ENCODE assay signal across 23 mouse cellular contexts in the genomic region with DNA sequence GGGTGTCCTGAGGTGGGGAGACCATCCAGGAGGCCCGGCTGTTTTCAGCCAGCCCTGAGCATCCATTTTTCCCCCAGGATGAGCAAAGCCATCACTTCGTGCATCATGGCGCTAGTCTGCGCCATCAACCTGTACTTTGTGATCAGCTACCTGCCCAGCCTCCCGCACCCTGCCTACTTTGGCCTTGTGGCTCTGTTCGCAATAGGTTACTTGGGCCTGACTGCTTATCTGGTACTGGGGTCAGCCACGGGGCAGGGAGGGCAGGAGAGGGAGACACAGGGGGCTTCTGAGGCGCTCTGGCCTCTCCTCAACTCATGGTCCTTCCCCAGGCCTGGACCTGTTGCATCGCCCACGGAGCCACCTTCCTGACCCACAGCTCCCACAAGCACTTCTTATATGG. TPM values are rescaled to one million over a fixed set of nuclear protein-coding genes. Genes with fewer than 3 reads are reported as not detected.
A peak's percentile ranks its signal among the peaks of the same experiment; 100 is the strongest.
DNase-seq lines count a peak whose midpoint lies in the region; ATAC-seq and TF ChIP-seq lines count a peak whose summit lies in the region.
"Had no signal": no experiment of that assay in that cellular context is flagged by ENCODE, and none has a peak within 500 bp of the region (broad histone marks: within the 10 kb centered on the region; RNA-seq: fewer than 3 reads in every experiment).

No protein-coding gene starts in this region.

- H3K36me3 ChIP-seq in liver, embryonic 12.5 days, result no peaks in the 10 kb centered on the region
- H3K36me3 ChIP-seq in liver, postnatal 0 days (replicated peaks; ENCODE audit: insufficient read depth, low read length), result no peaks in the 10 kb centered on the region
- no peaks in the 10 kb centered on the region for H3K36me3 ChIP-seq in limb, embryonic 10.5 days
- no peaks in the 10 kb centered on the region for H3K36me3 ChIP-seq in neural tube, embryonic 15.5 days
- H3K36me3 ChIP-seq: embryonic facial prominence, embryonic 12.5 days; forebrain, embryonic 12.5 days; forebrain, embryonic 15.5 days; heart, embryonic 10.5 days; hindbrain, embryonic 12.5 days; hindbrain, embryonic 15.5 days had no signal

- 79% methylated on average over 10 of the region's 10 CpGs for WGBS in liver, embryonic 12.5 days (ENCODE audit: insufficient replicate concordance)
- 81% methylated on average over 10 of the region's 10 CpGs for WGBS in liver, postnatal 0 days (ENCODE audit: insufficient replicate concordance)
- WGBS in limb, embryonic 10.5 days, result 89% methylated on average over 10 of the region's 10 CpGs
- WGBS in neural tube, embryonic 15.5 days, result 95% methylated on average over 10 of the region's 10 CpGs

- no peak overlapping the region for H3K4me2 ChIP-seq in liver, embryonic 12.5 days
- no peak overlapping the region for H3K4me2 ChIP-seq in liver, postnatal 0 days (ENCODE audit: low read depth, low read length)
- H3K4me2 ChIP-seq in neural tube, embryonic 15.5 days, result no peak overlapping the region
- H3K4me2 ChIP-seq: embryonic facial prominence, embryonic 12.5 days; forebrain, embryonic 12.5 days; forebrain, embryonic 15.5 days; hindbrain, embryonic 12.5 days; hindbrain, embryonic 15.5 days had no signal

- no peak for ATAC-seq in liver, embryonic 12.5 days
- ATAC-seq in liver, postnatal 0 days, result no peak
- no peak for ATAC-seq in neural tube, embryonic 15.5 days (ENCODE audit: low FRiP score)
- ATAC-seq: activated CD4-positive, CD25-positive, alpha-beta regulatory T cell, adult 4 months; forebrain, embryonic 15.5 days; intestine, postnatal 0 days had no signal

- H3K27me3 ChIP-seq in liver, embryonic 12.5 days (replicated peaks), result no peaks in the 10 kb centered on the region
- no peaks in the 10 kb centered on the region for H3K27me3 ChIP-seq in liver, postnatal 0 days (ENCODE audit: insufficient read depth, low read length)
- H3K27me3 ChIP-seq in limb, embryonic 10.5 days (ENCODE audit: low read depth, poor library complexity, severe bottlenecking), result no peaks in the 10 kb centered on the region
- H3K27me3 ChIP-seq in neural tube, embryonic 15.5 days (replicated peaks), result peaks cover 3% of the 10 kb centered on the region
- H3K27me3 ChIP-seq: CH12.LX; embryonic facial prominence, embryonic 12.5 days; forebrain, embryonic 15.5 days; hindbrain, embryonic 15.5 days had no signal

- TF ChIP-seq EP300 in liver, postnatal 0 days (IDR thresholded peaks at IDR 0.05; ENCODE audit: low read depth), result no peak

- H3K4me3 ChIP-seq in liver, embryonic 12.5 days, result no peak overlapping the region
- no peak overlapping the region for H3K4me3 ChIP-seq in liver, postnatal 0 days (ENCODE audit: low read depth, low read length)
- H3K4me3 ChIP-seq in limb, embryonic 10.5 days, result no peak overlapping the region
- no peak overlapping the region for H3K4me3 ChIP-seq in neural tube, embryonic 15.5 days (replicated peaks)
- H3K4me3 ChIP-seq: embryonic facial prominence, embryonic 12.5 days; erythroblast, embryonic 14.5 days; forebrain, embryonic 12.5 days; forebrain, embryonic 15.5 days; heart, adult 2 months; heart, embryonic 10.5 days; hindbrain, embryonic 12.5 days; hindbrain, embryonic 15.5 days had no signal

- no peak for TF ChIP-seq CTCF in liver, postnatal 0 days (IDR thresholded peaks at IDR 0.05; ENCODE audit: low read depth)

- H3K27ac ChIP-seq in liver, embryonic 12.5 days, result no peak overlapping the region
- no peak overlapping the region for H3K27ac ChIP-seq in liver, postnatal 0 days (ENCODE audit: low read depth)
- H3K27ac ChIP-seq in limb, embryonic 10.5 days, result peak overlapping the region; percentile 48; the same call in 1 of the 2 replicates
- no peak overlapping the region for H3K27ac ChIP-seq in neural tube, embryonic 15.5 days (replicated peaks)
- H3K27ac ChIP-seq: embryonic facial prominence, embryonic 12.5 days; forebrain, embryonic 12.5 days; forebrain, embryonic 15.5 days; heart, adult 2 months; heart, embryonic 10.5 days; hindbrain, embryonic 12.5 days; hindbrain, embryonic 15.5 days had no signal

- H3K4me1 ChIP-seq in liver, embryonic 12.5 days, result peaks cover 74% of the 10 kb centered on the region
- peaks cover 25% of the 10 kb centered on the region for H3K4me1 ChIP-seq in liver, postnatal 0 days (ENCODE audit: insufficient read depth)
- H3K4me1 ChIP-seq in limb, embryonic 10.5 days, result peaks cover 24% of the 10 kb centered on the region
- peaks cover 15% of the 10 kb centered on the region for H3K4me1 ChIP-seq in neural tube, embryonic 15.5 days

- DNase-seq in cerebellum, adult 9-10 months, result peak; percentile 40
- DNase-seq in cerebellum, postnatal 36 days, result no peak
- no peak for DNase-seq in liver, postnatal 0 days
- no peak for DNase-seq in limb, embryonic 10.5 days (ENCODE audit: low spot score)
- no peak for DNase-seq in urinary bladder, postnatal 25 days (ENCODE audit: low spot score)
- DNase-seq: adrenal gland, adult 8-10 months; adrenal gland, postnatal 25 days; B cell, adult 2 months; cerebellum, postnatal 25 days; gastrocnemius, postnatal 25 days; heart, adult 2 months had no signal

- 0 out of 2 replicates have a peak overlapping the region, but pooled peaks have one; percentile 30 for H3K9ac ChIP-seq in liver, embryonic 12.5 days
- H3K9ac ChIP-seq in liver, postnatal 0 days (replicated peaks), result no peak overlapping the region
- no peak overlapping the region for H3K9ac ChIP-seq in neural tube, embryonic 15.5 days (replicated peaks)
- H3K9ac ChIP-seq: embryonic facial prominence, embryonic 12.5 days; forebrain, embryonic 12.5 days; forebrain, embryonic 15.5 days; hindbrain, embryonic 12.5 days; hindbrain, embryonic 15.5 days had no signal

- H3K9me3 ChIP-seq in liver, embryonic 12.5 days (replicated peaks), result no peaks in the 10 kb centered on the region
- no peaks in the 10 kb centered on the region for H3K9me3 ChIP-seq in liver, postnatal 0 days (ENCODE audit: low read length)
- no peaks in the 10 kb centered on the region for H3K9me3 ChIP-seq in limb, embryonic 10.5 days (replicated peaks)
- H3K9me3 ChIP-seq in neural tube, embryonic 15.5 days (replicated peaks), result no peaks in the 10 kb centered on the region
- H3K9me3 ChIP-seq: embryonic facial prominence, embryonic 12.5 days; forebrain, embryonic 12.5 days; forebrain, embryonic 15.5 days; heart, embryonic 10.5 days; hindbrain, embryonic 12.5 days; hindbrain, embryonic 15.5 days had no signal

RNA-seq across cellular contexts. Expression of a gene that starts 6.2 kb away (rescaled TPM):
- polyA plus RNA-seq in liver, embryonic 12.5 days (2016; fragmentation: Nextera tagmentation; extraction: Ambion mirVana), result 42.0 and 42.4 TPM in 2 replicates
- 40.0 and 40.4 TPM in 2 replicates for polyA plus RNA-seq in liver, postnatal 0 days (2015; fragmentation: Nextera tagmentation; extraction: Ambion mirVana)
- 50.5 and 61.4 TPM in 2 replicates for polyA plus RNA-seq in limb, embryonic 10.5 days (2016; fragmentation: Nextera tagmentation; extraction: Ambion mirVana)
- polyA plus RNA-seq in neural tube, embryonic 15.5 days (2015; fragmentation: Nextera tagmentation; extraction: Ambion mirVana), result 16.8 and 30.2 TPM in 2 replicates

RNA-seq across cellular contexts. Expression of a gene that starts 10.1 kb away (rescaled TPM):
- polyA plus RNA-seq in liver, embryonic 12.5 days (2016; fragmentation: Nextera tagmentation; extraction: Ambion mirVana), result 8.6 and 9.0 TPM in 2 replicates
- 12.8 and 15.1 TPM in 2 replicates for polyA plus RNA-seq in liver, postnatal 0 days (2015; fragmentation: Nextera tagmentation; extraction: Ambion mirVana)
- 0.69 and 1.2 TPM in 2 replicates for polyA plus RNA-seq in limb, embryonic 10.5 days (2016; fragmentation: Nextera tagmentation; extraction: Ambion mirVana)
- 2.3 and 3.5 TPM in 2 replicates for polyA plus RNA-seq in neural tube, embryonic 15.5 days (2015; fragmentation: Nextera tagmentation; extraction: Ambion mirVana)

RNA-seq across cellular contexts. Expression of a gene that starts 23.2 kb away (rescaled TPM):
- polyA plus RNA-seq in liver, embryonic 12.5 days (2016; fragmentation: Nextera tagmentation; extraction: Ambion mirVana), result 0.11 and 0.14 TPM in 2 replicates
- 0.11 TPM in 1 of 2 replicates, not detected in the other for polyA plus RNA-seq in liver, postnatal 0 days (2015; fragmentation: Nextera tagmentation; extraction: Ambion mirVana)
- polyA plus RNA-seq in limb, embryonic 10.5 days (2016; fragmentation: Nextera tagmentation; extraction: Ambion mirVana), result 0.29 and 0.38 TPM in 2 replicates
- 1.1 and 1.4 TPM in 2 replicates for polyA plus RNA-seq in neural tube, embryonic 15.5 days (2015; fragmentation: Nextera tagmentation; extraction: Ambion mirVana)
- polyA plus RNA-seq: activated CD4-positive, CD25-positive, alpha-beta regulatory T cell, adult 4 months; erythroblast, embryonic 14.5 days had no signal

RNA-seq across cellular contexts. Expression of a gene that starts 24.1 kb away (rescaled TPM):
- 0.81 and 0.93 TPM in 2 replicates for polyA plus RNA-seq in liver, embryonic 12.5 days (2016; fragmentation: Nextera tagmentation; extraction: Ambion mirVana)
- 0.13 and 0.19 TPM in 2 replicates for polyA plus RNA-seq in liver, postnatal 0 days (2015; fragmentation: Nextera tagmentation; extraction: Ambion mirVana)
- polyA plus RNA-seq in limb, embryonic 10.5 days (2016; fragmentation: Nextera tagmentation; extraction: Ambion mirVana), result 0.23 and 0.31 TPM in 2 replicates
- 0.33 and 5.9 TPM in 2 replicates for polyA plus RNA-seq in neural tube, embryonic 15.5 days (2015; fragmentation: Nextera tagmentation; extraction: Ambion mirVana)
- polyA plus RNA-seq: erythroblast, embryonic 14.5 days had no signal
